Mouse (Mus musculus) hindbrain, embryonic 10.5 days (tissue): ENCODE results near the gene Gm10100. TPM values are rescaled to one million over a fixed set of nuclear protein-coding genes. Genes with fewer than 3 reads are reported as not detected.
"Not testable (repeated sequence)": the region's sequence is repeated elsewhere in the genome, so short reads cannot be mapped to it uniquely, and the experiment has no call there.

Experiments
- DNase-seq: peaks from one replicate; pipeline ENCODE4 v3.0.0-alpha.2; 2017; ENCODE audit warnings: low spot score
- H3K27ac ChIP-seq: fragments of 300-500 bp; sonication (generic); 2 replicates; pipeline ENCODE4 v1.5.1; 2016; ENCODE audit warnings: mild to moderate bottlenecking, moderate library complexity
- H3K27me3 ChIP-seq: fragments of 300-500 bp; sonication (generic); 2 replicates; pipeline ENCODE4 v1.6.1; 2016; ENCODE audit warnings: mild to moderate bottlenecking; ENCODE audit not compliant: poor library complexity, insufficient read depth, severe bottlenecking
- H3K36me3 ChIP-seq: fragments of 300-500 bp; sonication (generic); 2 replicates; pipeline ENCODE4 v1.6.1; 2016; ENCODE audit warnings: mild to moderate bottlenecking, moderate library complexity
- H3K4me1 ChIP-seq: fragments of 300-500 bp; sonication (generic); replicated peaks from 2 replicates; pipeline ENCODE4 v1.6.1; 2016; ENCODE audit warnings: mild to moderate bottlenecking
- H3K4me3 ChIP-seq: fragments of 300-500 bp; sonication (generic); 2 replicates; pipeline ENCODE4 v1.5.1; 2016; ENCODE audit warnings: mild to moderate bottlenecking, moderate library complexity
- H3K9me3 ChIP-seq: fragments of 300-500 bp; sonication (generic); 2 replicates; pipeline ENCODE4 v1.6.1; 2016; ENCODE audit warnings: mild to moderate bottlenecking, moderate library complexity
- WGBS: fragments of 180-500 bp; shearing (Covaris S2); methylation state at CpG from one replicate; pipeline ENCODE4 v1.1.7; 2016; 5-methylcytosine and 5-hydroxymethylcytosine counted together
- polyA plus RNA-seq: library from polyadenylated mRNA; unstranded; fragments of >200 nt; fragmentation: Nextera tagmentation; extraction: Ambion mirVana; gene quantifications from 2 replicates; pipeline ENCODE4 v1.2.1, GENCODE M21; 2016

Gm10100 gene
- polyA plus RNA-seq, 1 experiment from 2014 or later: not detected

DNA sequence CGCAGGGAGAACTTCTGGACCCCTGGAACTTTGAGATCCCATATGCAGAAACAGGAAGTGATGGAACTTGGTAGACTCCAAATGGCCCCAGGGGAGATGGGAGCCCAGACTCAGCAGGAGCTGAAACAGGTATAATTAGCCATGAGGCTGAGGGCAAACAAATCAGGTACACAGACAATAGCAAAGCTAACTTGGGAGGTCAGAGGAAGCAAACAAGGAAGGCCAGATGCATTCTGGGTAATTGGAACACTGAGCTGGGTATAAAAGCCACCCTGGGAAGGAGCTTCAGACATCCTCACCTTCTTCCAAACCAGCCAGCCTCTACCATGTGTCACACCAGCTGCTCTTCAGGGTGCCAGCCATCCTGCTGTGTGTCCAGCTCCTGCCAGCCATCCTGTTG, 6.0 kb upstream of the Gm10100 start, which contains the start of gene Krtap12-1:
Gene Krtap12-1, plus strand, starts transcription at position 301 of the 400 bp plus-strand sequence.
- DNase-seq, H3K4me1 ChIP-seq, H3K27ac ChIP-seq, H3K27me3 ChIP-seq, H3K4me3 ChIP-seq, H3K9me3 ChIP-seq, H3K36me3 ChIP-seq: not testable (repeated sequence)
- WGBS: 82% methylated on average over 1 of the region's 1 CpGs

DNA sequence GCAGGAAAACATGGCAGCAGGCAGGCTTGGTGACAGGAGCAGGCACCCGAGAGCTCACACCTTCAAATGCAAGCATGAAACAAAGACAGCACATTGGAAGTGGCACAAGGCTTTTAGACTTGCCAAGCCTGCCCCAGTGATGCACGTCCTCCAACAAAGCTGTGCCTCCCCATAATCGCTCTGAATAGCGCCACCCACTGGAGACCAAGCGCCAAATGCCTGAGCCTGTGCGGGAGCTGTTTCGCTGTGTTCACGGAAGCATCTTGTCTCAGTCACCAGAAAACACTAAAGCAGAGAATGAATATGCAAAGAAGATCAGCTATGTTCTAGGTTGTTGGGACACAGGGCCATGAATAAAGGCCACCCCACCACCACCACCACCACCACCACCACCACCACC, 1.4 kb upstream of the Gm10100 start:
- Histone ChIP-seq H3K9me3 (peaks cover 3% of the 10 kb centered on the region; the same call in 1 of the 2 replicates), H3K27me3 (no peaks in the 10 kb centered on the region), H3K27ac (no peak overlapping the region), H3K4me1 (no peaks in the 10 kb centered on the region), H3K4me3 (no peak overlapping the region), H3K36me3 (no peaks in the 10 kb centered on the region)
- 79% methylated on average over 8 of the region's 8 CpGs for WGBS
- DNase-seq: no peak

DNA sequence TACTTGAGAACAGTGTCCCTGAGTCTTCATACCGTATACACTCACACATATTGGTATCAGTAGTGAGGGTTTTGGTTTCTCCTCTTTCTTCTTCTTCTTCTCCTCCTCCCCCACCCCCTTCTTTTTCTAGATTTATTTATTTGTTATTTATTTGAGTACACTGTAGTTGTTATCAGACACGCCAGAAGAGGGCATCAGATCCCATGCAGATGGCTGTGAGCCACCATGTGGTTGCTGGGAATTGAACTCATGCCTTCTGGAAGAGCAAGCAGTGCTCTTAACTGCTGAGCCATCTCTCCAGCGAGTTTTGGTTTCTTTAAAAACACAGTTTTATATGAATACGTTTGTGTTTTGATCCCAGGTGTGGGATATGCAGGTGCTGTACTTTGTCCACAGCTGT, 2.0 kb downstream of the Gm10100 start:
- no peak overlapping the region for H3K4me3 ChIP-seq
- H3K36me3 ChIP-seq: no peaks in the 10 kb centered on the region
- DNase-seq: no peak
- H3K4me1 ChIP-seq: no peaks in the 10 kb centered on the region
- H3K27ac ChIP-seq: no peak overlapping the region
- H3K27me3 ChIP-seq: no peaks in the 10 kb centered on the region
- 65% methylated on average over 4 of the region's 4 CpGs for WGBS
- no peaks in the 10 kb centered on the region for H3K9me3 ChIP-seq

DNA sequence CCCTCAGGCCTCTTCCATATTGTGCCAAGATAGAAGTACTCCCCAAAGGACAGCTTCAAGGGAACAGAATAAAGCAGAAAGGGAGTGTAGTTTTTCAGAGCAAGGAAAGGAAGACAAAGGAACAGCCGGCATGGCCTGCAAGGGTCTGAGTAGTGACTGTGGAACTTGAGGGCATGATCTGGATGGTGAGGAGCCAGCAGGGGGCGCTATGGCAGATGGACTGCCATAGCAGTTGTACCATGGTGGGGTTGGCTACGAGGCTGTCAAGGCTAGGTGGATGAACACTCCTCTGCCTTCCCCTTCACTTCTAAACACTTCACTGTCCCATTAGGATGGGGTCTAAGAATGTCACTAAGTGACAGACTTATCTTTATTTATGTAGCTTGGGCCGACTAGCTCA, 3.0 kb downstream of the Gm10100 start:
- DNase-seq: peak; percentile 18
- Histone ChIP-seq H3K27me3 (no peaks in the 10 kb centered on the region), H3K4me3 (no peak overlapping the region), H3K27ac (no peak overlapping the region), H3K9me3 (no peaks in the 10 kb centered on the region), H3K4me1 (no peaks in the 10 kb centered on the region), H3K36me3 (no peaks in the 10 kb centered on the region)
- WGBS: 54% methylated on average over 4 of the region's 4 CpGs

DNA sequence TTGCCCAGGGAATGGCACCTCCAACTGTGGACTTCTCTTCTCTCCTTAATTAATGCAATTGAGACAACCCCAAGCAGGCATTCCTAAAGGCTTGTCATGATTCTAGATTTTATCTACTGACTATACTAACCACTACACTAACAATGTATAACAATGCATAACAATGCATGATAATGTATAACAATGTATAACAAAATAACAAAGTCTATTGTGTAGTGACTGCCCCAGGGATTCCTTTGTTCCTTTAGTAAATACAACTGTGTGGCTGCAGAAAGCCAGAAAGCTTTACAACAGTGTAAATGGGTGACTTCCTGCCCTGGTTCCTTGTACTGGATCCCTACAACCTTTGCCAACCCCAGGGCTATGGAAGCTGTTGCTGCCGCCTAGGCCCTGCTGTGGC, 9.6 kb downstream of the Gm10100 start:
- H3K27ac ChIP-seq: no peak overlapping the region
- no peak for DNase-seq
- H3K4me1 ChIP-seq: peaks cover 20% of the 10 kb centered on the region
- H3K27me3 ChIP-seq: no peaks in the 10 kb centered on the region
- 95% methylated on average over 1 of the region's 1 CpGs for WGBS
- no peak overlapping the region for H3K4me3 ChIP-seq
- H3K36me3 ChIP-seq: no peaks in the 10 kb centered on the region
- peaks cover 16% of the 10 kb centered on the region for H3K9me3 ChIP-seq

DNA sequence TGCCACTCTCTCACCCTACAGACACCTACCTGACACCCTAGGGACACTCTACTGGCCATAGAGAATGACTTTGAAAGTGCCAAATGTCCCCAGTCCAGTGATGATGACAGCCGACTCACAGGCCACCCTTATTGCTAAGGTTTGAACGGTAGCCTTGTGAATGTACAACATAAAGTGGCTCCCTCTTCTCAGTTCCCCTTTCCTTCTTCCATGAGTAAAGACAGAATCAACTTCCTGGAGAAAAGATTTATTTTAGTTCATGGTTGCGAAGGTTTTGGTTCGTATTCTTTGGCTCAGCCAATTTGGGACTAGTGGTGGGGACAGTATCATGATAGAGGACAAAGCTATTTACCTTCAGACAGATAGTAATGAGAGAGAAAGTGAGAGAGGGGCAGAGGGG, 12.6 kb downstream of the Gm10100 start:
- H3K27me3 ChIP-seq: no peaks in the 10 kb centered on the region
- 93% methylated on average over 4 of the region's 4 CpGs for WGBS

DNA sequence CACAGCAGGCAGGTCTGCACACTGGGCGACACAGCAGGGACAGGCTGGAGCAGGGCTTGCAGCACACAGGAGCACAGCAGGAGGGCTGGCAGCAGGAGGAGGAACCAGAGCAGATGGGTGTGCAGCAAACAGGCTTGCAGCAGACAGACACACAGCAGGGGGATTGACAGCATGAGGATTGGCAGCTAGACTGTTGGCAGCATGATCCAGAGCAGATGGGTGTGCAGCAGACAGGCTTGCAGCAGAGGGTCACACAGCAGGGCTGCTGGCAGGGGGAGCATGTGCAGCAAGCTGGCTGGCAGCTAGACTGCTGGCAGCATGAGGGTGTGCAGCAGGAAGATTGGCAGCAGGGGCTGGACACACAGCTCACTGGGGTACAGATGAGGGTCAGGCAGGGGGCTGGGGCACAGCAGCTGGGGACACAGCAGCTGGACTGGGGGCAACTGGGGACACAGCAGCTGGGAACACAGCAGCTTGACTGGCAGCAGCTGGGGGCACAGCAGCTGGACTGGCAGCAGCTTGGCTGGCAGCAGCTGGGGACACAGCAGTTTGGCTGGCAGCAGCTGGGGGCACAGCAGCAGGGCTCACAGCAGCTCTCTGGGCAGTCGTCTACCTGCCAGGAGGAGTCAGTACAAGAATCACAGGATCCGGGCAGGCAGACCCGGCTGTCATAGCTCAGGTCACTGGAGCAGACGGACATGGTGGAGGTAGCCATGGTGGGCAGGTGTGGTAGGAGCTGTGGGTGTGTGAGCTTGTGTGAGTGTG, 15.8 kb downstream of the Gm10100 start, which contains the start of gene Gm18596:
Gene Gm18596, minus strand, starts transcription at position 715 of the 765 bp plus-strand sequence.
- not testable (repeated sequence) for H3K36me3 ChIP-seq, H3K4me3 ChIP-seq, DNase-seq, H3K9me3 ChIP-seq, H3K27me3 ChIP-seq
- Histone ChIP-seq H3K4me1 (peaks cover 41% of the 10 kb centered on the region), H3K27ac (peak within 1 kb of the TSS; percentile 9)
- WGBS: 47% methylated on average over 5 of the region's 5 CpGs

More for the DNA sequence above, 12.6 kb downstream of the Gm10100 start:
- no peak overlapping the region for H3K27ac ChIP-seq
- H3K4me1 ChIP-seq: peaks cover 35% of the 10 kb centered on the region
- DNase-seq: no peak
- no peaks in the 10 kb centered on the region for H3K36me3 ChIP-seq
- peaks cover 16% of the 10 kb centered on the region for H3K9me3 ChIP-seq
- H3K4me3 ChIP-seq: no peak overlapping the region

DNA sequence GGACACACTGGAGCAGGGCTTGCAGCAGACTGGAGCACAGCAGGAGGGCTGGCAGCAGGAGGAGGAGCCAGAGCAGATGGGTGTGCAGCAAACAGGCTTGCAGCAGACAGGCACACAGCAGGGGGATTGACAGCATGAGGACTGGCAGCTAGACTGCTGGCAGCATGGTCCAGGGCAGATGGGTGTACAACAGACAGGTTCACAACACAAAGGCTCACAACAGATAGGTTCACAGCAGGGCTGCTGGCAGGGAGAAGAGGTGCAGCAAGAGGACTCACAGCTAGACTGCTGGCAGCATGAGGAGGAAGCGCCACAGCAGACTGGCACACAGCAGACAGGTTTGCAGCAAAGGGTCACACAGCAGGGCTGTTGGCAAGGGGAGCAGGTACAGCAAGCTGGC, 24.4 kb downstream of the Gm10100 start:
- H3K4me1 ChIP-seq, H3K4me3 ChIP-seq, DNase-seq, H3K9me3 ChIP-seq, H3K36me3 ChIP-seq, H3K27me3 ChIP-seq, H3K27ac ChIP-seq: not testable (repeated sequence)
- 71% methylated on average over 1 of the region's 1 CpGs for WGBS

DNA sequence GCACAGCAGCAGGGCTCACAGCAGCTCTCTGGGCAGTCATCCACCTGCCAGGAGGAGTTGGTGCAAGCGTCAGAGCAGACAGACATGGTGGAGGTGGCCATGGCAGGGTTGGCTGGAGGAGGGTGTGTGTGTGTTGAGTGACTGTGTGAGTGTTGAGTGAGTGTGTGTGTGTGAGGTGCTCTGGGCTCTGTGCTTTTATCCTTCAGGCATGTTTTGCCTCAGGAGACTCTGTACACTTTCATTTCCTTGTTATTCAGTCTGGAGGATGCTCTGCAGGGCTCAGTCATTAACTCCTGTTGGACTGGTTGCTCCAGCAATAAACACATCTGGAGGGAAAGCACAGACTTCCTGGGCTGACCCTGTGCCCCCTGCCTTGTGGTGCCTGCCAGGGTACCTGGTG, 25.0 kb downstream of the Gm10100 start, which contains the start of gene Gm9736:
Gene Gm9736, minus strand, starts transcription at position 101 of the 400 bp plus-strand sequence.
- DNase-seq, H3K27me3 ChIP-seq, H3K9me3 ChIP-seq, H3K27ac ChIP-seq, H3K4me1 ChIP-seq, H3K4me3 ChIP-seq, H3K36me3 ChIP-seq: not testable (repeated sequence)
- WGBS: 53% methylated on average over 1 of the region's 1 CpGs

DNA sequence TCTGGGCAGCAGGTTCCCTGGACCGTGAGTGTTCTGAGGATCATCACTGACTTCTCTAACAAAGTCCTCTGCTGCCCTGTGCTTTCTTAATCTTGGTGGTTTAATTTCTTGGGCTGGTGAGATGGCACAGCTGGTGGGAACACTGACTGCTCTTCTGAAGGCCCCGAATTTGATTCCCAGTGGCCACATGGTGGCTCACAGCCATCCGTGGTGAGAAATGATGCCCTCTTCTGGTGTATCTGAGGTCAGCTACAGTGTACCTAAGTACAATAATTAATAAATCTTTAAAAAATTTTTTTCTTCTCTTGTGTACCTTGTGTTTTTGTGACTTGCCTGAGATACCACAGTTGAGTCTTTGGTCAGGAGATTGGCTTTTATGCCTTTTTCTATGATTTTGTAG, 26.0 kb downstream of the Gm10100 start:
- DNase-seq, H3K9me3 ChIP-seq, H3K4me1 ChIP-seq, H3K4me3 ChIP-seq, H3K27ac ChIP-seq, H3K36me3 ChIP-seq, H3K27me3 ChIP-seq: not testable (repeated sequence)
- WGBS: 68% methylated on average over 3 of the region's 3 CpGs

DNA sequence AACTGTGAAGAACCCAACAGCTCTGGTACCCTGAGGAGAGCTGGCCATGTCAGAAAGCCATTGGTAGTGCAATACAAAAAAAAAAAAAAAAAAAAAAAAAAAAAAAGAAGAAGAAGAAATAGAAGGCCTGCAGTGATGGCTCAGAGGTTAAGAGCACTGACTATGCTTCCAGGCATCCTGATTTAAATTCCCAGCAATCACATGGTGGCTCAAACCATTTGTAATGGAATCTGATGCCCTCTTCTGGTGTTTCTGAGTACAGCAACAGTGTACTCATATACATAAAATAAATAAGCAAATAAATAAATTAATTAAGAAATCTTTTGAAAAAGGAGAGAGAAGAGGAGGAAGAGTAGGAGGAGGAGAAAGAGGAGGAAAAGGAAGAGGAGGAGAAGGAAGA, 27.2 kb downstream of the Gm10100 start:
- peaks cover 9% of the 10 kb centered on the region; the same call in 1 of the 2 replicates for H3K4me1 ChIP-seq
- 0 out of 2 replicates have a peak, but pooled peaks cover 2% of the 10 kb centered on the region for H3K9me3 ChIP-seq
- no peak overlapping the region for H3K4me3 ChIP-seq
- no peak for DNase-seq
- no peaks in the 10 kb centered on the region for H3K36me3 ChIP-seq
- no peak overlapping the region for H3K27ac ChIP-seq
- H3K27me3 ChIP-seq: no peaks in the 10 kb centered on the region

DNA sequence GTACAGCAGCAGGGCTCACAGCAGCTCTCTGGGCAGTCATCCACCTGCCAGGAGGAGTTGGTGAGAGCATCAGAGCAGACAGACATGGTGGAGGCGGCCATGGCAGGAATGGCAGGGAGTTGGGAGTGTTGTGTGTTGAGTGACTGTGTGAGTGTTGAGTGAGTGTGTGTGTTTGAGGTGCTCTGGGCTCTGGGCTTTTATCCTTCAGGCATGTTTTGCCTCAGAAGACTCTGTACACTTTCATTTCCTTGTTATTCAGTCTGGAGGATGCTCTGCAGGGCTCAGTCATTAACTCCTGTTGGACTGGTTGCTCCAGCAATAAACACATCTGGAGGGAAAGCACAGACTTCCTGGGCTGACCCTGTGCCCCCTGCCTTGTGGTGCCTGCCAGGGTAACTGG, 33.3 kb downstream of the Gm10100 start, which contains the start of gene Gm3233:
Gene Gm3233, minus strand, starts transcription at position 101 of the 400 bp plus-strand sequence.
- not testable (repeated sequence) for H3K4me3 ChIP-seq, H3K9me3 ChIP-seq, H3K27me3 ChIP-seq, H3K36me3 ChIP-seq, DNase-seq, H3K27ac ChIP-seq, H3K4me1 ChIP-seq
- WGBS: 67% methylated on average over 1 of the region's 1 CpGs

DNA sequence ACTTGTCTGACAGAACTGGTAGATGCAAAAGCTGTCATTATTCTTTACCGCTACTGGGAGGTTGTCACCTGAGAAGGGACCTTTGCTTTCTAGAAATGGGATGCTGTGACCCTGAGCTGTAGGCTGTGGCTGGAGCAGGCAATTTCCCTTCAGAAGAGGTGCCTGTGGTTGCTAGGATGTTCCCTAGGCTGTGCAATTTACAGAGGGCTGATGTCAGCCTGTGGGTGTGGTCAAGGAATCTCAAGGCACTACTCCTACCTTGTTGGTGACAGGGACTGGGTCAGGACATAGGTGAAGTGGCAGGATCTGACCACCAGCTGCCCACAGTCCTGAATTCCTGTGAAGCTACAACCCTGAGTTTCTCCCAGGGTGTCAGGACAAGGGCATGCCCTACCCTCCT, 43.4 kb downstream of the Gm10100 start:
- Histone ChIP-seq H3K27me3 (no peaks in the 10 kb centered on the region), H3K4me1 (no peaks in the 10 kb centered on the region; the same call in 1 of the 2 replicates), H3K4me3 (no peak overlapping the region), H3K36me3 (no peaks in the 10 kb centered on the region), H3K9me3 (no peaks in the 10 kb centered on the region), H3K27ac (no peak overlapping the region)
- no peak for DNase-seq
- WGBS: 84% methylated on average over 1 of the region's 1 CpGs
